Mouse (Mus musculus) liver, embryonic 14.5 days (tissue): ENCODE data around the gene Slc47a2. TPM values are rescaled to one million over a fixed set of nuclear protein-coding genes. Genes with fewer than 3 reads are reported as not detected.
A peak's percentile ranks its signal among the peaks of the same experiment; 100 is the strongest.

Source experiments
- ATAC-seq: fragments of 200-750 bp; cut with Nextera tagmentation; 2 replicates; pipeline ENCODE4 v1.8.0; 2017; ENCODE audit warnings: moderate number of reproducible peaks, mild to moderate bottlenecking, moderate library complexity; ENCODE audit not compliant: insufficient read depth
- DNase-seq, 3 experiments: peaks; one replicate each; pipeline ENCODE4 v3.0.0-alpha.2; 2012 to 2013; ENCODE audit warnings: low read depth in 3 of 3, low spot score in 3 of 3
- H3K27ac ChIP-seq: fragments of 300-500 bp; sonication (generic); 2 replicates; pipeline ENCODE4 v1.5.1; 2014; ENCODE audit warnings: moderate library complexity, mild to moderate bottlenecking, control low read depth, inconsistent platforms
- H3K27me3 ChIP-seq: fragments of 300-500 bp; sonication (generic); 2 replicates; pipeline ENCODE4 v1.6.1; 2014; ENCODE audit warnings: mild to moderate bottlenecking, low read length, moderate library complexity; ENCODE audit not compliant: control insufficient read depth, insufficient read depth
- H3K36me3 ChIP-seq: fragments of 300-500 bp; sonication (generic); replicated peaks from 2 replicates; pipeline ENCODE4 v1.6.1; 2014; ENCODE audit warnings: low read depth; ENCODE audit not compliant: control insufficient read depth, insufficient read depth
- H3K4me1 ChIP-seq, 2 experiments: fragments of 200-500 bp in 1 of 2; fragments of 300-500 bp in 1 of 2; sonication (generic) in 1 of 2; replicated peaks; 2 replicates each; pipeline ENCODE4 v1.6.1; 2012 to 2014; ENCODE audit warnings: antibody characterized with exemption in 1 of 2, inconsistent platforms in 1 of 2, low read length in 1 of 2; ENCODE audit not compliant: control insufficient read depth in 2 of 2, insufficient read depth in 2 of 2
- H3K4me2 ChIP-seq: fragments of 300-500 bp; sonication (generic); 2 replicates; pipeline ENCODE4 v1.6.1; 2014; ENCODE audit warnings: low read depth, mild to moderate bottlenecking, control low read depth, moderate library complexity
- H3K4me3 ChIP-seq, 2 experiments: fragments of 200-500 bp in 1 of 2; fragments of 300-500 bp in 1 of 2; sonication (generic) in 1 of 2; 2 replicates each; pipeline ENCODE4 v1.5.1; 2012 to 2014; ENCODE audit warnings: low read depth in 2 of 2, low read length in 2 of 2, mild to moderate bottlenecking in 2 of 2, control low read depth in 1 of 2, inconsistent platforms in 1 of 2, moderate library complexity in 1 of 2; ENCODE audit not compliant: insufficient read depth in 1 of 2
- H3K9ac ChIP-seq: fragments of 300-500 bp; sonication (generic); replicated peaks from 2 replicates; pipeline ENCODE4 v1.6.1; 2014; ENCODE audit warnings: mild to moderate bottlenecking, control low read depth, moderate library complexity
- H3K9me3 ChIP-seq: fragments of 300-500 bp; sonication (generic); 2 replicates; pipeline ENCODE4 v1.6.1; 2016; ENCODE audit warnings: low read length, mixed read lengths; ENCODE audit not compliant: control insufficient read depth
- CTCF ChIP-seq: IDR thresholded peaks from 2 replicates; pipeline ENCODE4 v1.5.1; 2016; ENCODE audit warnings: antibody characterized with exemption, low read depth, control low read depth
- EP300 ChIP-seq: IDR thresholded peaks from 2 replicates; pipeline ENCODE4 v1.6.1; 2016; ENCODE audit warnings: antibody characterized with exemption, low read depth
- WGBS: fragments of 180-500 bp; shearing (Covaris S2); extraction: QIAGEN DNeasy Blood & Tissue Kit; methylation state at CpG from one replicate; pipeline ENCODE4 v1.1.7; 2014; ENCODE audit not compliant: insufficient replicate concordance; 5-methylcytosine and 5-hydroxymethylcytosine counted together
- polyA plus RNA-seq, 2 experiments: library from polyadenylated mRNA; depleted of rRNA in 1 of 2; stranded (reverse) in 1 of 2; unstranded in 1 of 2; fragments of >200 nt; fragmentation: Nextera tagmentation in 1 of 2; extraction: Ambion mirVana in 1 of 2; gene quantifications; 2 replicates each; pipeline versions ENCODE4 v1.2.1 to v1.2.3; 2012 to 2014

Gene Slc47a2
- polyA plus RNA-seq, 2 experiments: 0.10 to 0.21 TPM

DNA sequence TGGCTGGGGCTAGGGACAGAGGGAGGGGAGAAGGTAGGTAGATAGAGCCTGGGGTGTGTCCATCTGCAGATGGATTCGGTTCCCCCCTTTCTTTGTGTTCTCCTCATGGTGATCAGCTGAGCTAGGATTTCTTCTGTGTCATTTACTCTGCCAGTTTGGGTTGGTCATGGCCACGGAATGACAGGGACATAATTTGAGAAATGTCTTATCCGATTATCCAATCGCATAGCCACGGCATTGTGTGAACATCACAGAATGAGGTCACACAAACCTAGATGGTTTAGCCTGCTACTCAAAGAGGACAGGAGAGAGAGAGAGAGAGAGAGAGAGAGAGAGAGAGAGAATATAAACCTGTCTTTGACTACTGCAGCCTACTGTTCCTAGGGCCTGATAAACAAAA lies 12.7 kb upstream of the Slc47a2 start:
- no peak overlapping the region for H3K4me2 ChIP-seq
- H3K36me3 ChIP-seq: no peaks in the 10 kb centered on the region
- H3K27ac ChIP-seq: no peak overlapping the region
- peaks cover 0 to 4% of the 10 kb centered on the region in 2 experiments; a peak in 2 of 4 replicates for H3K4me1 ChIP-seq
- H3K9ac ChIP-seq: no peak overlapping the region
- DNase-seq (no peak), ATAC-seq (no peak)
- 67% methylated on average over 5 of the region's 5 CpGs for WGBS
- H3K9me3 ChIP-seq: no peaks in the 10 kb centered on the region
- no peak overlapping the region for H3K4me3 ChIP-seq
- no peak for TF ChIP-seq EP300
- TF ChIP-seq CTCF: no peak
- H3K27me3 ChIP-seq: no peaks in the 10 kb centered on the region

DNA sequence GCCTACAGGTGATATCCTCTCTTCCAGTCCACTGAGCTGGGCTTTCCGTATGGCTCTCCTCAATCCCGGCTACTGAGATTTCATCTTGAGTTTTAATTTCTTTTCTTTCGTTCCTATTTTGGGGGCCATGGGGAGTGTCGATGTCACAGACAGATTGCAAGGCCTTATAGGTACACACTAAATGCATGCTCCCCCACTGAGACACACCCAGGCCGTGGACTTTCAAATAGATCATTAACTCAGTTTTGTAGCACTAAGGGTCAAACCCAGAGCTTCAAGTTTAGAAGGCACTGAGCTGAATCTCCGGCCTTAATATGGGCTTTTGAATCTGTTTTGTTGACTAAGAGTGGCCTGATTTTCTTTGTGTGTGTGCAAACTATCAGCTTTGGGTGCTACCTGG lies 11.7 kb upstream of the Slc47a2 start:
- peaks cover 0 to 4% of the 10 kb centered on the region in 2 experiments; a peak in 2 of 4 replicates for H3K4me1 ChIP-seq
- TF ChIP-seq EP300 (no peak), CTCF (no peak)
- 53% methylated on average over 6 of the region's 6 CpGs for WGBS
- H3K9me3 ChIP-seq: no peaks in the 10 kb centered on the region
- no peak overlapping the region for H3K9ac ChIP-seq
- no peak overlapping the region for H3K4me2 ChIP-seq
- H3K4me3 ChIP-seq: no peak overlapping the region
- peak in 1 of 3 experiments; percentile 13 for DNase-seq
- no peaks in the 10 kb centered on the region for H3K27me3 ChIP-seq
- no peak for ATAC-seq
- H3K27ac ChIP-seq: no peak overlapping the region
- H3K36me3 ChIP-seq: no peaks in the 10 kb centered on the region

DNA sequence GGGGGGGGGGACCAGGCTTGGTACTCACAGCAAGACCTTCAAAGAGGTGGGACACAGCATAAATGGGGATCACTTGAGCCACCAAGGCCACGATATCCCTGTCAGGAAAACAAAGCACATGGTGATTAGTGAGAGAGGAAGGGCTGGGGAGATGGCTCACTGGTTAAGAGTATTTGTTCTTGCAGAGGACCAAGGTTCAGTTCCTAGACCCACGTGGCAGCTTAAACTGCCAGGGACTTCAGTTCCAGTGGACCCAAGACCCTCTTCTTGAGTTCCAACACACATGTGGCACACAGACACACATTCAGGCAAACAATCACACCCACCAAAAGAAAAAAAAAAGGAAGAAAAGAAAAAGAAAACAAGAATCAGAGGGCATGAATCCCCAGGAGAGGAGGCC lies 10.4 kb upstream of the Slc47a2 start:
- H3K4me2 ChIP-seq: no peak overlapping the region
- no peak for DNase-seq

DNA sequence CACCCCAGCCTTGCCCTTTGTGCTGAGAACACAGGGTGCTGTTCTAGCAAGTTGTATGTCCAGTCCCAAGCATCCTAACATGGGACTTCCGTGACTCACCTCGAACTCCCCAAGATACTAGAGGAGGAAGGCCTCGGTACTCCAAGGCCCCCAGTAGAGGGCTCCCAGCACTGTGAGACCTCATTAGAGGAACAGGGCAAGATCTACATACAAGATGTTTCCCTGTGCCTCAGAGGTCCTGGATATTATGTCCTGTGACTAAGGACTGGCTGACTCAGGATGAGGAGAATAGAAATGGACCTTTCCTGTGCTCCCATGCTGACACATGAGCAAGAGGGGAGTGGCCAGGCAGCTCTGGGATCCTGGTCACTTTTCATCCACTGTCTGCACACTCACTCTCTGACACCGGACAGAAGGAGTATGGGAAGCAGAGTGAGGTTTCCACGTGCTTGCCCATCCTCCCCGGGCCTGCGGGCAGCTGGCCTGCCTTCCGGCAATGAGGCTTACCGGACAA lies 9.5 kb upstream of the Slc47a2 start:
- DNase-seq: no peak
- ATAC-seq: no peak
- WGBS: 53% methylated on average over 9 of the region's 9 CpGs

More for the DNA sequence above, 10.4 kb upstream of the Slc47a2 start:
- H3K4me3 ChIP-seq: no peak overlapping the region
- no peaks in the 10 kb centered on the region for H3K36me3 ChIP-seq
- H3K9me3 ChIP-seq: no peaks in the 10 kb centered on the region
- H3K4me1 ChIP-seq: peaks cover 0 to 4% of the 10 kb centered on the region in 2 experiments; a peak in 2 of 4 replicates
- no peaks in the 10 kb centered on the region for H3K27me3 ChIP-seq
- no peak overlapping the region for H3K9ac ChIP-seq
- TF ChIP-seq CTCF (no peak), EP300 (no peak)
- no peak overlapping the region for H3K27ac ChIP-seq
- ATAC-seq: no peak
- WGBS: 38% methylated on average over 2 of the region's 2 CpGs

DNA sequence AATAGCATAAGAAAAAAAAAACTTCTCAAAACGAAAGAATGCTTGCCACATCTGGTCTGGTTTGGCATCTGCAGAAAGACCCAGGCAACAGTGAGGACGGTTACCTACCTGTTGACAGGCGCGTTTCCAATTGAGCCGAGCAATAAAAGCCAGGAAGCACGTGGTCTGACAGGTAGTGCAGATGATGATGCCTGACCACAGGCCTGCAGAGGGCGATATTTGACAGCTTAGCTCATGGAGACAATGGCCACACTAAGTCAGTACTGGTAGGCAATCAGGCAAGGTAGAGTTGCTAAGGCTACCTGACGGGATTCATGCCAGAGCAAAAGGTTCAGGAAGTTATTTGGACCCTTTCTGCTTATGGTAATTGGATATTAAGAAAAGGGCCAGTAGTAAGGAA lies 6.7 kb upstream of the Slc47a2 start:
- Histone ChIP-seq H3K4me2 (no peak overlapping the region), H3K4me3 (no peak overlapping the region), H3K36me3 (no peaks in the 10 kb centered on the region), H3K9ac (no peak overlapping the region), H3K9me3 (no peaks in the 10 kb centered on the region), H3K4me1 (peaks cover 0 to 4% of the 10 kb centered on the region in 2 experiments; a peak in 2 of 4 replicates), H3K27ac (no peak overlapping the region), H3K27me3 (peaks cover under 1% of the 10 kb centered on the region; the same call in 1 of the 2 replicates)
- no peak for ATAC-seq
- TF ChIP-seq CTCF (peak; percentile 84), EP300 (no peak)
- WGBS: 3% methylated on average over 8 of the region's 8 CpGs
- peak; percentile 28 to 40 (median 30) for DNase-seq

More for the DNA sequence above, 9.5 kb upstream of the Slc47a2 start:
- TF ChIP-seq CTCF (no peak), EP300 (no peak)
- Histone ChIP-seq H3K9me3 (no peaks in the 10 kb centered on the region), H3K27me3 (no peaks in the 10 kb centered on the region), H3K4me1 (peaks cover 0 to 4% of the 10 kb centered on the region in 2 experiments; a peak in 2 of 4 replicates), H3K36me3 (no peaks in the 10 kb centered on the region), H3K4me3 (no peak overlapping the region), H3K4me2 (no peak overlapping the region), H3K27ac (no peak overlapping the region), H3K9ac (no peak overlapping the region)
